Mouse (Mus musculus) right cerebral cortex, adult 2 months (tissue): Measurements from ENCODE around the gene Hjurp.

Experiments used
- DNase-seq, 2 experiments: peaks; one replicate each; pipeline ENCODE4 v3.0.0; 2021 to 2022; ENCODE audit warnings: low spot score in 2 of 2

Gene Hjurp

DNA sequence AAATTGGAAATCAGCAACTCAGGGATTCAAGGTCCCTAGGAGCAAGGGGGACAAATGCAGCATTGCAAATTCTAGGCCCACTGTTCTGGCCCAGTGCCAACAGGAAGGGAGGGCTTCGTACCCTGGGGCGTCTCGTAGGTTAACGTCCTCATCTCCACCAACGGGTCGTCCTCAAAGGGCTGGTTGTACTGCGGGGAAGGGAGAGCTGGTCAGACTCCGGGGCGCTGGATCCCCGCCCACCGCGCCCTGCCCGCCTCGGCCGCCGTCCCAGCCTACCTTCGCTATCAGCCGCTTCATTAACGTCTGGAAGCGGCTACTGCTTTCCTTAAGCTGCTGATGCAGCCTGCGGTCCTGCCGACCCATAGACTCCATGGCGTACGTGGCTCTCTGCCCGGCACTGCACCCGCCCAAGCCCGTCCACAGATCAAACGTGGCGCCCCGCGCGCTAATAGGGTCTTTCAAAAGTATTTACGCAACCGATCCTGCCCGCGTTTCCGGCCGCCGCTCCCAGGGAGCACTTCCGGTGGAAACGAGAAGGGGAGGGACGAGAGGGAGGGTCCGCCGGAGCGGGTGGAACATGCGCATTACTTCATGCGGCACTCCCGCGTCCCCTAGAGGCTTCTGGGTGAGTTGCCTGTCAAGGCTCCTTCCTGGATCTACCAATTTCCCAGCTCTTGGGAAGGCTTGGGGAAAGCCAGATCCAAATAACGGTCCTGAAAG lies at the start of gene Hjurp, which contains the start of gene Trpm8:
Gene Hjurp (minus strand): TSS at position 536 of the 720 bp plus-strand sequence.
Gene Trpm8 (plus strand): TSS at position 564 of the 720 bp plus-strand sequence.
- peak; percentile 100 for DNase-seq

GRCm38 (mm10) chr1:88323101-88323500 lies 45.7 kb upstream of the Hjurp start:
- no peak for DNase-seq

DNA sequence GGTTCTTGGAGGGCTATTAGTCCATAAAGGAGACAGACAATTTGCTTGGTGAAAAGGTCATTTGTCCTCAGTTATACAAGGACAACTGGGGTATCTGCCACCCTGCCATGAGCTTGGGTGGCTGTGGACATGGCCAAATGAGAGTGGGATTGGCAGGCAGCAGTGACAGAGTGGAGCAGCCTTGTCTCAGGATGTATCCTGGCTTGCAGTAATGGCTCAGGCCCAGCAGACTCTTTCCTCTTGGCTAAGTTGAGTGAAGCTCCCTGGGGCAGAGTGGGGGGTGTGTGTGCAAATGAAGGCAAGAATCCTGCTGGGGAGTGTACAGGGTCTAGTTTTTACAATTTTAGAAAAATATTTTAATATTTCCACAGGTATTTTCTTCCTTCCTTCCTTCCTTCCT lies 44.7 kb upstream of the Hjurp start:
- DNase-seq: no peak

DNA sequence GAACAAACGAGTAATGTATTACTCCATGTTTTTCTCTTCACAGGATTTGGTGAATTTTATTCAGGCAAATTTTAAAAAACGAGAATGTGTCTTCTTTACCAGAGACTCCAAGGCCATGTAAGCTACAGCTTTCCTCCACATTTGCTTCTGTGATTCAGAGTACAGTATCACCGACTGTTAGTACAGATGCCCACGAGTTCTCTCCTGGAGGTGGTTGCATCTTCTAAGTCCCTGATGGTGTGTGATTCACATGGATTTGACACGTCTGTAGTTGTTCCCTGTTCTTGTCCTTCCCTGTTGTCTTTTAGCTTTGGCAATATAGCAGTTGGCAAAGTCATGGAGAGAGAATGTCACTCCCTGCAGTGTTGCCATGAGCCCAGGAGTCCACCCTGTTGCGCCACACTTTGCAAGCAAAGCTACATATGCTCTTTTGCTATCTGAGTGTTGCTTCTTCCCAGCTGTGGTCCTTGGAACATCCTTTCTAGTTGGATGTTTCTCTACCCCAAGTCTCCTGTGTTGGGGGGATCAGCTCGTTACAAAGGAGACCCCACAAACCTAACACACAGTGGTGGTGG lies 43.5 kb upstream of the Hjurp start:
- DNase-seq: peak in 1 of 2 experiments; percentile 22

DNA sequence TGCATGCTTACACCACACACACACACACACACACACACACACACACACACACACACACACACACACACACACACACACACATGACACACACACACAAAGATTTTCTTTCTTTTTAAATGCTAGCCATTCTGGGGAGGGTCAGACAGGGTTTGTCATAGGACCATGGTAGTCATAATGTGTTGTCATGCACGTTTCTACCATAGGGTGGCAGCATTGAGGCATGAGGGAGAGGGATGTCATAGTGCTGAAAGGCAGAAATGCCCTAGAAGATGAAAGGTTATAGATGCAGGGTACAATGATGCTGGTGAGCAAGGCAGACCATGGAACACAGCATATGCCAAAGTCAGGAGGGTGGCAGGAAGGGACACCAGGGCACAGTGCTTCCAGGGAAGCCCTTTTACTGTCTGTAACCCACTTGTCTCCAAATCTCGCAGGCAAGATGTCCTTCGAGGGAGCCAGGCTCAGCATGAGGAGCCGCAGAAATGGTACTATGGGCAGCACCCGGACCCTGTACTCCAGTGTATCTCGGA lies 41.2 kb upstream of the Hjurp start:
- DNase-seq: peak; percentile 51 to 76

GRCm38 (mm10) chr1:88317279-88317678 lies 39.8 kb upstream of the Hjurp start:
- no peak for DNase-seq

- DNase-seq: no peak
These were observed 32.9 kb upstream of the Hjurp start for GRCm38 (mm10) chr1:88310349-88310748.

- DNase-seq: no peak
These were observed 32.5 kb upstream of the Hjurp start for GRCm38 (mm10) chr1:88309905-88310304.

GRCm38 (mm10) chr1:88309020-88309419 lies 31.6 kb upstream of the Hjurp start:
- DNase-seq: no peak

DNA sequence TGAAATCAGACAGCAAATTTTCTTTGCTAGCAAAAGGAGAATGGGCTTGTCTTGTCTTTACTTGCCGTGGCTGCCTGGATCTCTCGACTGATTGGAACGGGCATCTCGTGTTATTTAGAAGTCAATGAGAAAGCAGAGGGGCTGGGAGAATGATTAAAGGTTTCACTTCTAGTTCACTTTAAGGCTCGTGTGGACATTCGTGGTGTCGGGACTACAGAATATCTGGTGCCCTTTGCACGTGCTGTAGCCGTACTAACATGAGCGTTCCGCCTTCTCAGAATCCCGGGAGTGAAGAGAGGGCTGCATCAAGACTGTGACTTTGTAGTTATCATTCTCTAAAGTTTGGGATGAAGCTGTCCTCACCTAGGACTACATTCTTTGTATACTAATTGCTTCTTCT lies 29.7 kb upstream of the Hjurp start:
- DNase-seq: no peak

DNA sequence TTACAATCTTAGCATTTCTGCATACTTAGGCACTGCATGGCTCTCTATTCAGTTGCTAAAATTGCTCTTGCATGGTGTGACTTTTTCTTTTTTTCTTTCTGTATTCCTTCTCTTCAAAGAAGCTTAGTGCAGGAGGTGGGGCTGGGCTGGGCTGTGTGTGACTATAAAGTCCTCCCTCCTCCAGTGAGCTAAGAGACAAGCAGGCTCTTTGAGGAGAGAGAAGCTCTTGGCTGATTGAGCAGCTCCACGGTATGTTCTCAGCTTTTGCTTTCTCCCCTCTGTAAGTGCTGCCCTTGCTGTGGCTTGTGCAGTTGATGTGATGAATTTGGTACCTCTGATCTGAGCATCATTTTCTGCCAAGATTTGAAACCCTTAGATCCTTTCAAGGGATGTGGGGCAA lies 29.1 kb upstream of the Hjurp start:
- no peak for DNase-seq

DNA sequence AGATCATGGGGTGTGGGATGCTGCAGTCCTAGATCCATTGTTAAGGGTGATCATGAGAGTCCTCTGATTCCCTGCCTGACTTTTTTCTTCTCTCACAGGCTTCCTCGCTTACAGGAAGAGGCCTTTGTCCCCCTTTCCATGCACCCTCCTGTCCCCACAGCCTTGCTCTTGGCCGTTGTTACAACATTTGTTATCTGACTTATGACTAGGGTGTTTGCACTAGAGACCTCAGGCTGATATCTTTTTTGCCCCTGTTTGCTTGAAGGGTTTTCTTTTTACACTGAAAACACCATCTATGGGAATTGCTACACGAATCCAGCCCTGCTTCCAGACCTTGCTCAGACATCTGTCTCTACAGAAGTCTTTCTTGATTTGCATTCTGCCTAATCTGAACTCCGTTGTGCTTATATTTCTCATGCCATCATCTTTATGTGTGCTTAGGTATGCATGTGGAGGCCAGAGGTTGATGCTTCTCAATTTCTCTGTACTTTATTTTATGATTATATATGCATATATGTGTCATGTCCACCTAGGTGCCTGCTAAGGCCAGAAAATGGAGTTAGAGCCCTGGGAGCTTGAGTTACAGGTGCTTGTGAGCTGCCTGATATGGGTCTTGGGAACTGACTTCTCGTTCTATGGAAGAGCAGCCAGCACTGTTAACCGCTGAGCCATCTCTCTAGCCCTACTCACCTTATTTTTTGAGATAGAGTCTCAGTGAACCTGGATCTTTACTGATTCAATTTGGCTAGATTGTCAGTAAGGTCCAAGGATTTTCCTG lies 27.8 kb upstream of the Hjurp start:
- DNase-seq: no peak

GRCm38 (mm10) chr1:88304261-88304985 lies 27.0 kb upstream of the Hjurp start:
- DNase-seq: no peak

- DNase-seq: no peak
These were observed 26.3 kb upstream of the Hjurp start for GRCm38 (mm10) chr1:88303762-88304161.

DNA sequence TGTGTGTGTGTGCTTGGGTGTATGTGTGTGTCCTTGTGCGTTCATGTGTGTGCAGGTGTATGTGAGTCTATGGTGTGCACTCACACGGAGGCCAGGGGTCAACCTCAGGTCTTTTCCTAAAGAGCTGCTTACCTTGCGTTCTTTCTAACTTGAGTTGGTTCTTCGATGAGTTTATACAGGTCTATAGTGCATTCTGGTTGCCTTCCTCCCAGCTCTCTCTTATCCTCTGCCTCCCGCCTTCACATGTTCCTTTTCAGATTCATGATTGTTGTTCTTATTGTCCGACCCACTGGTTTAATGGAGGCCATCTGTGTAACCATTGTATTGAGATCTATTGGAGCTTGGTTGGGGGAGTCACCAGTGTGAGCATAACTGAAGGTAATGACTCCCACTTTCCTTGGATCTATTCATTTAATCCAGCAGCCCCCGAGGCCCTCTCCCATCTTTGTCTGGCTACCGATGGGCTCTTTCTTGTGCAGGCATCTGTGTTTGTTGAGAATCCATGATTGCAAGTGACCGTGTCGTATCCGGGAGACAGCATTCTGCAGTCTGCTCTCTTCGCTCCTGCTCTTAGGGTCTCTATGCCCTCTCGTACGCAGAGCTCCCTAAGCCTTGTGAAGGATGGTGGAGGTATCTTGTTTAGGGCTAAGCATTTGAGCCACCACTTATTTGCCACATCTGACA lies 24.8 kb upstream of the Hjurp start:
- no peak for DNase-seq

DNA sequence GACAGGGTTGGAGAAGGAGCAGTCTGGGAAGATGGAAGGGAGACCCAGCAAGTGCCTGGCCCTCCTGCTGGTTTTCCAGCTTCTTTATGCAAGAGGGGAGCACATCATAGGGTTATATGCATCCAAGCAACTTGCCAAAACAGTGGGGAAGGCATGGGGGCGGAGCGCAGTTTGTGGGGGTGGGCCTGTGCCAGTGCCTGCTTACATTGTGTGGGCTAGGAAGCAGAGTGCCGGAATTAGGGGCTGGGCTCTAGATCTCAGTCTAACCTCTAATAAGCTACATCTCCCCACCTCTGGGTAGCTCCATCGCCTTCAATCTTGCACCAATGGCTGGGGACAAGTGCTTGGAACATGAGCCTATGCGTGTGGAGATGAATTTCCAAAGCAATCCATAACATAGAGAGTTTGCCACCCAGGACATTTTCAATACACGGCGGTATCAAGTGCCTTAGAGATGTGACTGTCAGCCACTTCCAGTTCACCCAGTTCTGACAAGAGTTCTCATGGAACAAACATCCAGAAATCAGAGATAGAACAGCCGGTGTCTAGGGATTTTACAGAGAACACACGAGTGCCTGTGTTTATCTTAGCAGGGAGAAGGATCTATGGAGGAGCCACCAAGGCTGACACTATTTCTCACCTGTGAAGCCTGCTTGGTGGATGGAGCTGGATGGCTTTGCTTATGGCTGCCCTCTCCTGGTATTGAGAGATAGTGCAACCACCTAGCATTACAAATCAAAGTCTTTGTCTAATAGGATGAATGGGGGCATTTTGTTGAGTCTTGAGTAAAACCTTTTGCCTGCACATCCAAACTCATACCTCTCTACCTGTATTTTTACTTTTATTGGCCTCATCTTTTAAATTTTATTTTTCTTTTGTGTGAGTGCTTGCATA lies 23.9 kb upstream of the Hjurp start:
- DNase-seq: no peak

GRCm38 (mm10) chr1:88300301-88301050 lies 23.0 kb upstream of the Hjurp start:
- DNase-seq: no peak

- no peak for DNase-seq
These were observed 22.1 kb upstream of the Hjurp start for GRCm38 (mm10) chr1:88299529-88299945.
